Mouse (Mus musculus): Measurements from ENCODE around the gene Prrc2c.
"Not testable (repeated sequence)": the region's sequence is repeated elsewhere in the genome, so short reads cannot be mapped to it uniquely, and the experiment has no call there.

Prrc2c gene

DNA sequence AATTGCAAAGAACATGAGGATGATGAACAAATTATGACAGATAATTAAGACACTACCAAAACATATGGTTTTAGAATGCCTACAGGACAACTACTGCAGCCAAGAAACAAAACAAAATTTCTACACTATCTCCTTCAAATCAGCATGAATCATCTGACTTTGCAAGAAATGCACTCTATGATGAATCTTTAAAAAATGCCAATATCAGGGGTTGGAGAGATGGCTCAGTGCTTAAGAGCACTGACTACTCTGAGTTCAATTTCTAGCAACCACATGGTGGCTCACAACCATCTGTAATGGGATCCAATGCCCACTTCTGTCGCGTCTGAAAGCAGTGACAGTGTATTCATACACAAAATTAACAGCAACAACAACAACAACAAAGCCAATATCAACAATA is 46.6 kb downstream of the Prrc2c start:
- DNase-seq (ENCODE audit: low spot score in 2 of 2), result no peak

DNA sequence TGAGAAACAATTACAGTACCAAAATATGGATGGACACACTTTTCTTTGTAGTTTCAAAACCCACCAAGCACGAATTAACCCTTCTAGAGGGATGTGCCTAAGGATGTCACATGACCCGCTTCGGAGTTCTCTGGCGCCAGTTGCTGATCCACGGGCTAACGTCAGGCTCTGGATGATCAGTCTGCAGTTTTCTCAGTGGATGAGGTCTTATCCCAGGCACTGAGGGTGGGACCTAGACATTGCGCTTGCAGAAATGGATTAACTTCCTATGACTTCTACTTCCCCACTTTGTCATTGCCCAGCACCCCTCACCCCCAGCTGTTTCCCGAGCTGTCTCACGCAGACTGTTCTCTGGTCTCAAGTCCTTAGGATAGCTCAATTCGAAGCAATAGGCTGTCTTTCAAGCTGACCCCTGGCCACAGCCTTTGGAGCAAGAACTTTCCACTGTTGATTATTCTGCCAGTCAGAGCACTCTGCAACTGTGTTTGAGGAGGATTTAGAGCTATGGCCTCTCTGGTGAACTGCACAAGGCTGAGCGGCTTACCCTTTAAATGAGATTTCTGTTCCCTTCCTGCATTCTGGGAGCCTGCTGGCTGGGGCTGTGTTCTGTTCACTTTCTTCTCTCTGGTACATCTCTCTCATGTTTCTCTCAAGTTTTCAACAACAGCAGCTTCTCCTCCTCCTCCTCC is 74.7 kb downstream of the Prrc2c start:
- no peak for DNase-seq (ENCODE audit: low spot score in 2 of 2)

GRCm38 (mm10) chr1:162664826-162665475 is 75.4 kb downstream of the Prrc2c start:
- DNase-seq (ENCODE audit: low spot score in 2 of 2), result peak; percentile 41 to 68

- DNase-seq (ENCODE audit: low spot score in 2 of 2), result no peak
These were observed 80.0 kb downstream of the Prrc2c start for GRCm38 (mm10) chr1:162660276-162660860.

- no peak for DNase-seq (ENCODE audit: low spot score in 2 of 2)
These were observed 82.2 kb downstream of the Prrc2c start, which contains the start of gene Myocos for GRCm38 (mm10) chr1:162658119-162658518. TSS of gene Myocos (minus strand) at chr1:162658219.

GRCm38 (mm10) chr1:162648416-162648815 is 91.9 kb downstream of the Prrc2c start:
- no peak for DNase-seq (ENCODE audit: low spot score in 2 of 2)

DNA sequence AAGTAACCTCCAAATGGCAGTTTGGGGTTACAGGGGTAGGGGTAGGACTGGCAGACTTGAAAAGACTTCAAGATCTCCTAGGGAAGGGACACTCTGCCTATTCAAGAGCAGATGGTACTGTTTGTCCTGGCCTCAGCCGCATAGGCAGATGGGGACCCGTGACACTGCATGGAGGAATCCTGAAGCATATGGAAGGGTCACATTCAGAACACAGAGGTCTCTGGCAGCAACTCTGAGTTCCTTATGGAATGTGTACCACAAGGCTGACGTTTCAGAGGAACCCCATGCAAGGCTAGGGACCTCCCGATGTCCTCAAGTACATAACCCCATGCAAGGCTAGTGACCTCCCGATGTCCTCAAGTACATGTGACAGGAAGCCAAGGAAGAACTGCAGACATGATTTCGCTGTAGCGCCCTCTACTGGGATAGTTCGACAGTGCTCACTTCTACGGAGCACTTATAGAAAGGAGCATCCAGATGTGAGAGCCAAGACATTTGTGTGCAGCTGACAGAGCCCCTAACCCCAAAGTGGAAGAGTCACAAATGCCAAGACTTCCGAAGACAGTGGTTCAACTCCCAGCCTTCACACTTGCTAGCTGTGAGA is 94.2 kb downstream of the Prrc2c start:
- DNase-seq (ENCODE audit: low spot score in 2 of 2), result no peak

GRCm38 (mm10) chr1:162643752-162644151 is 96.6 kb downstream of the Prrc2c start:
- DNase-seq (ENCODE audit: low spot score in 2 of 2), result peak; percentile 33 to 46

- DNase-seq (ENCODE audit: low spot score in 2 of 2), result no peak
These were observed 97.8 kb downstream of the Prrc2c start for GRCm38 (mm10) chr1:162642591-162642990.

GRCm38 (mm10) chr1:162639861-162640260 is 100.5 kb downstream of the Prrc2c start:
- DNase-seq (ENCODE audit: low spot score in 2 of 2), result no peak

DNA sequence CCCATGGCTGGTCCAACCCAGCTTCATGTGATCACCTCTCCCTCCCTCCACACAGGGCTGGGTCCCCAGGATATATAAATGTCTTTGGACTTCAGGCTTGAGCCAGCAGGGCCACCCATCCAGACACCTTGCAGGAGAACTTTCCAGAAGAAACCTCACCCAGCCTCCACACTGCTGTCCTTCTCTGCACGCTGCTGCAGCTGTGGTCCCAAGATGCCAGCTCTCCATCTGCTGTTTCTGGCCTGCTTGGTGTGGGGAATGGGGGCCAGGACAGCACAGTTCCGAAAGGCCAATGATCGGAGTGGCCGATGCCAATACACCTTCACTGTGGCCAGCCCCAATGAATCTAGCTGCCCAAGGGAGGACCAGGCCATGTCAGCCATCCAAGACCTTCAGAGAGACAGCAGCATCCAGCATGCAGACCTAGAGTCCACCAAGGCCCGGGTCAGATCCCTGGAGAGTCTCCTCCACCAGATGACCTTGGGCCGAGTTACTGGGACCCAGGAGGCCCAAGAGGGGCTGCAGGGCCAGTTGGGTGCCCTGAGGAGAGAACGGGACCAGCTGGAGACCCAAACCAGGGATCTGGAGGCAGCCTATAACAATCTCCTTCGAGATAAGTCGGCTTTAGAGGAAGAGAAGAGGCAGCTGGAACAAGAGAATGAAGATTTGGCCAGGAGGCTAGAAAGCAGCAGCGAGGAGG is 101.2 kb downstream of the Prrc2c start, which contains the start of gene Myoc:
TSS of gene Myoc (plus strand) at position 105 of the 700 bp plus-strand sequence.
- no peak for DNase-seq (ENCODE audit: low spot score in 2 of 2)

DNA sequence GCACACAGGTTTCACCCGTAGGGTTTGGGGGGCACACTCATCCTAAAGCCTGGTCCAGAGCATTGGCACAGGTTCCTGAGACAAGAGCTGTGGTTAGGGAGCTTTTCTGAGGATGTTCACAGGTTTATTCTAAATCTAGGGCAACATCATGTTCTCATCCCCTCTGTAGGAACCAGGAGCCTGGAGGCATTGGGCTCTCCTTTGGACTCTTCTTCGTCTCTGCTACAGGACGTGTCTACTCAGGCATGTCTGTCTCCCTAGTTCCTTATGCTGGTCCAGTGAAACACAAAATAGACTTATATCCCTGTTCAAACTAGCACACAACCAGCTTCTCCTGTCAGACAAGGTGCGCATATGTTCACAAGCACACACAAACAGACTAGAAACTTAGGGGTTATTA is 101.8 kb downstream of the Prrc2c start:
- DNase-seq (ENCODE audit: low spot score in 2 of 2), result no peak

DNA sequence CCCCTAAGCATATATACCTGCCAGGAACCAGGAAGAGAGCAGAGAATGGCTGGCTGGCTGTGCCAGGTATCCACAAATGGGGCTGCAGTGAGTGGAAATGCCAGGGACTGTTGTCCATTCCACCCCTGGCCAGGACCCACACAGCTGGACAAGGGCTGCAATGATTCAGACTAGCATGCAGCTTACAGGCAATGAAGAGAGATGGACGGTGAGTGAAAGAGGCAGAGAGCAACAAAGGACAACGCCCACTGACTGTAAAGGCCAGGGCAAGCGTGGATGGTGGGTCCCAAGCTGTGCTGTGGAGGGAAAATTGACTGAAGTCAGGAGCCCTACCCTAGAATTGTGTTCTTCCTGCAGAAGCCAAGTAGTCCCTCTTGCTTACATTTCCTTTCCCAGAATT is 103.8 kb downstream of the Prrc2c start:
- DNase-seq (ENCODE audit: low spot score in 2 of 2), result no peak

DNA sequence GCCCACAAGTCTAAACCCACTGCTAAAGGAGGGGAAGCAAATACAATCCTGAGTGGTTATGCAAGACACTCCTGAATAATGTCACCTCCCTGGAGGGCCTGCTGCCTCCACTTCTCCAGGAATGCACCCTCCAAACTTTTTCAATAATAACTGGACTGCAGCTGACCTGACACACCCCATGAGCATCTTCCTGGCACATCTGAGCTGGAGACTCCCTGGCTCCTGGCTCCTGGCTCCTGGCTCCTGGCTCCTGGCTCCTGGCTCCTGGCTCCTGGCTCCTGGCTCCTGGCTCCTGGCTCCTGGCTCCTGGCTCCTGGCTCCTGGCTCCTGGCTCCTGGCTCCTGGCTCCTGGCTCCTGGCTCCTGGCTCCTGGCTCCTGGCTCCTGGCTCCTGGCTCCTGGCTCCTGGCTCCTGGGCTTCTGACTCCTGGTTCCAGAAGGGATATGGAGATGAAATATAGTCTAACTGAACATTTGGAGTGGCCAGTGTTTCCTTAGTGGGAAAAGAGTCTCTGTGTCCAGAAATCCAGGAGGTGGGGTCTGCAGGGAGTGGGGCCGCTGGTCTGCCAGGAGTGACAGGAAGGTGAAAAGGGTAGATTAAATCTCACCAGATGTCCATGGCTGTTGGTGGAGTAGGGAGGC is 104.9 kb downstream of the Prrc2c start:
- DNase-seq (ENCODE audit: low spot score in 2 of 2), result not testable (repeated sequence)

- DNase-seq (ENCODE audit: low spot score in 2 of 2), result not testable (repeated sequence)
These were observed 112.0 kb downstream of the Prrc2c start for GRCm38 (mm10) chr1:162628326-162628725.

DNA sequence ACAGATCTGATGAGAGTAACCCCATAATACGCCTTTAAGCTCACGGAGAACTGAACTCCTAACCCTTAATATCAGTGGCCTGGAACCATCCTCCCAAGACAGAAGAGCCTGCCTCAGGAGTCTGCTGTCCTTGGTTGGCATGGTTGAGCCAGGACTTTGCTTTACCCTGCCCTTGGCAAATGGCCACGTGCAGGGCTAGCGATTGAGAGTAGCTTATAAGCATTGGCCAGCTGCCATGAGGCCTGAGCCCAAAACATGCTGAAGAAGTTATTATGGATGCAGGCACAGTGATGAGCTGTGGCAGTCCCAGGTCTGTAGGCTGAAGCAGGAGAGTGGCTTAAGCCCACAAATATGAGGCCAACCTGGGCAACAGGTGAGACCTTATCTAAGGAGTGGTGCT is 112.5 kb downstream of the Prrc2c start:
- DNase-seq (ENCODE audit: low spot score in 2 of 2), result not testable (repeated sequence)

- DNase-seq (ENCODE audit: low spot score in 2 of 2), result no peak
These were observed 115.1 kb downstream of the Prrc2c start for GRCm38 (mm10) chr1:162625229-162625628.

GRCm38 (mm10) chr1:162623895-162624294 is 116.5 kb downstream of the Prrc2c start:
- no peak for DNase-seq (ENCODE audit: low spot score in 2 of 2)

Data from frontal cortex, postnatal 10 days (tissue).